Mouse (Mus musculus): ENCODE data around the gene Rpgrip1.

The Rpgrip1 gene

DNA sequence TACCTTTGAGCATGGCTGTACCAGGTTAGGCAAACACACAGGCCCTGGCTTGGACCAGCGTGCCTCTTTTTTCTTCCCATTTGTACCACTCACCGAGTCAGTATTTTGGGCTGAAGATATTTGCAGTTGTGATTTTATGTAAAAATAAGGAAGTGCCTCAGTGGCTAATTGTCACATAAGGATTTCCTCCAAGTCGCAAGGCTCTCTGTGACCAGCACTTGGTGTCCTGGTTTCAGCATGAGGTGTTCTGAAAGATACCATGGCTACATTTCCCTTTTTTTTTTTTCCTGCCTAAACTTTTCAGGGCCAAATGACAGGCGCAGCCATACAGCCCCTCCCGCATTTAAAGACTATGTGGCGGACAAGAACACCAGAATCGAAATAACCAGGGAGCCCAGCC lies 9.7 kb downstream of the Rpgrip1 start:
- DNase-seq: no peak

DNA sequence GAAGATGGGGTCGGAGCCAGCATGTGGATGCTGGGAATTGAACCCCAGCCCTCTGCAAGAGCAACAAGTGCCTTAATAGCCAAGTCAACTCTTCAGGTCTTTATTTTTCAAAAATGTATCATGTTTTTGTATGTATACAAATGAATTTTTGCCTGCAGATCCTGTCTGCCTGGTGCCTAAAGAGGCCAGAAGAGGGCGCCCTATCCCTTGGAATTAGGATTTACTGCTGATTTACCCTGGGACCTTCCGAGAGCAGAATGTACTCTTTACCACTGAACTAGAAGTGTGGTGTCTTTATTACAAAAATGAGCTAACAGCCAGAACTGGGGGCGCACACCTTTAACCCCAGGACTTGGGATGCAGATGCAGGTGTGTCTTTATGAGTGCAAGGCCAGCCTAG lies 13.4 kb downstream of the Rpgrip1 start:
- DNase-seq: peak; percentile 43

DNA sequence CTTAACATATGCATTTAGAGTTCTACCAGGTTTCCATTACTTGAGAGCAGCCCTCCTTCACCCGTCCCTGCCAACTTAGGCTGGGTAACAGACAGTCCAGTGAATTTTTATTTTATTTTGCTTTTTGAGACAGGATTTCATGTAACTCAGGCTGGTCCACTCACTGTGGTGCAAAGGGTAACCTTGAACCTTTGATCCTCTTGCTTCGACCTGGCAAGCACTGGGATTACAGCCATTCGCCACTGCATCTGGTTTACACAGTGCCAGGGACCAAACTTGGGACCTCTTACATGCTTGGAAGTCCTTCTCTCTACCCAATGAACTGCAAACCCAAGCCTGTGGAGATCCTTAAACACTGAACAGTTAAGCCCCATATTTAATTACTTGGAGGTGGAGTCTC lies 14.1 kb downstream of the Rpgrip1 start:
- DNase-seq: no peak

DNA sequence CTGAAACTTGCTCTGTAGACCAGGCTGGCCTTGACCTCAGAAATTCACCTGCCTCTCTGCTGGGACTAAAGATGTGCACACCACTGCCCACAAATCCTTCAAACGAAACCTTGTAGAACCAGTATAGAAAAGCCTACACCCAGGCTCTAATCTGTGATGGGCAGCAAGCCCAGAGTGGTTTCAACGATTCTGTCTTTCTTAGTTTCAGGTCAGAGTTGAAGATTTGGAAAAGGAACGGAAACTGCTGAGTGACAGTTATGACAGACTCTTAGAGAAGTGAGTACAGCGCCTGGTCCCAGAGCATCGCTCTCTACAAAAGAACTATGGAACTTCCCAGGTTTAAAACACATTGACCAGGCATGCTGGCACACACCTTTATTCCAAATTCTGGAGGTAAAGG lies 23.1 kb downstream of the Rpgrip1 start:
- no peak for DNase-seq

DNA sequence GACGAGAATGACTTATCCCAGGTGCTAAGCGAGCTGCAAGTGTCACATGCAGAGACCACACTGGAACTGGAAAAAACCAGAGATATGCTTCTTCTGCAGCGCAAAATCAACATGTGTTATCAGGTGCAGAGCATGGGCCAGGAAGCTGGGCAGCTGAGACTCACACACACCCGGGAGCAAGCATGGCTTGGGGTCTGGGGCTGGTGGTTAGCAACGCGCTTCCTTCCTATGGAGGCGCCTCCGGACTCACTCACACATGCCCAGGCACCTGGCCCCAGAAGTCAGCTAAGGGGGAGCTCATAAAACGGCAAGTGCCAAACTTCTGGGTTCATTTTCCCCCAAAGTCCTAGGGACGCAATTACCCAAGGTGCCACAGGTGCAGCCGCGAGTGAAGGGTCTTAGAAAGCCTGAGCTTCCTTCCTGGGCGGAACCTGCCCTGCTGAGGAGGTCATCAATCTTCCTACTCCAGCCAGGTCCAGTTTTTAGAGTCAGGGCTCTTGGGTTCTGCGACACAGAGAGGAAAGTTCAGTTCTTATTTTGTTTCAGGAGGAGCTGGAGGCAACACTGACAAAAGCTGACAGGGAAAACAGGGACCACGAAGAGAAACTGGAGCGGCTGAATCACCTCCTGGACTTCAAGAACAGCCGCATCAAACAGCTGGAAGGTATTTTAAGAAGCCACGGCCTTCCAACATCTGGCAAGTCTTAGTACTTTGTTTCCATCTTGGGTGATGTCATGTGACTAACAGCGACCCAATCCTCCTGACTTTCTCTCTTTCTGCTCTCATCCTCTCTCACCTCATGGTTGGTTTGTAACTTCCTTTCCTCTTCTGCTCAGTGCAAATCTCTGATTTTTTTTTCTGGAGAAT lies 30.3 kb downstream of the Rpgrip1 start:
- DNase-seq: no peak

DNA sequence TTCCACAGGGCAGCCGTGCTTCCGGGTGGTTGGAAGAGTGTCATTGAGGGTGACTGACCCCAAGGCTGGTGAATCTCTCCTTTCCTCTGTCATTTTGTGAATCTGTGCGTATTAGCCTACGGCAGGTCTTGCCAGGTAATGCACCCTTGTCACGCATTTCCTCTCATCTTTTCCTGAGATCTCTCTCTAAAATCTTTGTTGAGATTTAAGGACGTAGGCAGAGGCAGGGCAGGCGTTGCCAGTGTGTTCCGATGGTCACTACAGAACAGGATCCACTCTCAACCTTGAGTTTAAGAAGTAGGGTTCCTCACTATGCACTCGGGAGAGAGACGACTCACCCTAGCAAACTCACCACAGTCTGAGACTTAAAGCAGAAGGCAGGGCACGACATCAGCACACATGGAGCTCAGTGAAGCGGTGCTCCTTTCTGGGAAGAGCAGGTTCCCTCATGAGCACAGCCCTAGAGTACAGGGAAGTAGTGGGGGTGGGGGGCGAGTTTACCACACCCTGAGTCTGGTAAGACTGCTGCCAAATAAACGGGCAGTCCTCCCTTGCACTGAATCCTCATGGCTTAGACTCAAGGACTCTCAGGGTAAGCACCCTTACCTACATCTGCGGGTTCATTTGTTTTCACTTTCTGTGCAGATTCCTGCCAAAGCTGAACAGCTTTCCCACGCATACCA lies 31.1 kb downstream of the Rpgrip1 start:
- DNase-seq: no peak

DNA sequence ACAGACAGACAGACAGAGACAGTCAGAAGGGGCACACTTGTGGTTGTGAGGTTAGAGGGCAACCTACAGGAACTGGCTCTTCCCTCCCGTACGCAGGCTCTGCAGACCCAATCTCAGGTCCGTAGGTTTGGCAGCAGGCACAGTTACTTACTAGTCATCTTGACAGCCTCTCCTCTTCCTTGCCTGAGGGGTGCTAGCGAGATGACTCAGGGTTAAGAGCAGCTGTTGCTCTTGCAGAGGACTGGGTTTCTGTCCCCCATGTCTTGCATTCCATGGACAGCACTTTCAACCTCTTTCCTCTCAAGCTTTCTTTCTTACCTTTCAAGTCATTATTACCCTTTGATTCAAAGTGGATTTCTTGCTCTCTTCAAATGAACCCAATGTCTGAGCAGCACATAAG lies 33.7 kb downstream of the Rpgrip1 start:
- no peak for DNase-seq

DNA sequence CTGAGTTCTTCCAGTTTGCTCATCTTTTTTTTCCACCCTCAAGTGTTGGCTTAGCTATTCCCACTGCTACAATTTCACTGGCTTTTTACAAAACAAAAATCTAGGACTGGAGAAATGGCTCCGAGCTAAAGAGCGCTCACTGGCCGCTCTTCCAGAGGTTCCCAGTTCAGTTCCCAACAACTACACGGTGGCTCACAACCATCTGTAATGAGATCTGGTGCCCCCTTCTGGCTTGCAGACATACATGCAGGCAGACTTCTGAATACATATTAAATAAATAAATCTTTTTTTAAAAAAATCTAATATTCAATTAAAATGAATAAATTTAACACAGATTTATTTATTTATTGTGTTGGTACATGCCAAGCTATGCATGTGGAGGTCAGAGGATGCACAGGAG lies 36.0 kb downstream of the Rpgrip1 start:
- DNase-seq: no peak

DNA sequence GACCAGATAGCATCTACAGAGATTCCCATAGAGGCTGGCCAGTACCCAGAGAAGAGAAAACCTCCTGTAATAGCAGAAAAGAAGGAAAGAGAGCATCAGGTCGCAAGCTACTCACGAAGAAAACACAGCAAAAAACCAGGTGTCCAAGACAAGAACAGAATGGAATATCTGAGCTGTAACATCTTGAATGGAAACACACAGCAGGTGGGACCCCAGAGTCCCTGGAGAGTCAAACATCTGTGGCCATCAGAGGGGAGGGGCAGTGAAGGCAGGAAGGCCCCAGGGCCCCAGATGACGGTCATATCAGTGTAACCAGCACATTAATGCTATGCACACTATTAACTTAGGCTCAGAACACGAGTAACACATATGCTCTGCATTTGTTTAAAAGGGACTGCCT lies 39.4 kb downstream of the Rpgrip1 start:
- no peak for DNase-seq

DNA sequence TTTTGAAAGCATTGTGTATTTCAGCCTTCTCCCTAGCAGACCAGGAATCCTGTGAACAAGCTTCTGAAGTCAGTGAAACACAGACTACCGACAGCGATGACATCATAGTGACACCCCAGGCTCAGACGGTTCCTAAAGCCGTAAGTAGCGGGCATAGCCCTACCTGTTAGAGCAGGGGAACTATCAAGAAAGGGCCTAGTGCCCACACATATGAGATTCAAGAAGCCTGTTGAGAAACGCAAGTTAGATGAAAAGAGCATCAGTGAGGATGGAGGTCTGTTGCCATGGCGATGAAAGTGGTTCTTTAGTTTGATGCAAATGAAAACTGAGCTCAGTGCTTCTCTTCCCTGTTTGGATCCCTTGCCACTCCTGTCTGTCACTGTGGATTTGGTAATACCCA lies 41.7 kb downstream of the Rpgrip1 start:
- peak; percentile 40 for DNase-seq

DNA sequence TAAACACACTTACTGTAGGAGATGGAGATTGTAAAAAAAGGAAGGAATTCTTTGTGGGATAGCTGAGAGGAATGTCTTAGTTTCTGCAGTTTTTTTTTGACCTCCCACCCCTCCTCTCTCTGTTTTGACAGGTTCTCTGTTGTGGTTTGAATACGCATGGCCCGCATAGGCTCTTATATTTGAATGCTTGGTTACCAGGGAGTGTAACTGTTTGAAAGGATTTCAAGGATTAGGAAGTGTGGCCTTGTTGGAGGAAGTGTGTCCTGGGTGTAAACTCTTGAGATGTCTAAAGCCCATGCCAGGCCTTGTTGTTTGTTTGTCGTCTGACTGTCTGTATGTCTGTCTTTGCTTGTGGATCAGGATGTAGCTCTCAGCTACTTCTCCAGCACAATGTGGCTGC lies 42.1 kb downstream of the Rpgrip1 start:
- no peak for DNase-seq

DNA sequence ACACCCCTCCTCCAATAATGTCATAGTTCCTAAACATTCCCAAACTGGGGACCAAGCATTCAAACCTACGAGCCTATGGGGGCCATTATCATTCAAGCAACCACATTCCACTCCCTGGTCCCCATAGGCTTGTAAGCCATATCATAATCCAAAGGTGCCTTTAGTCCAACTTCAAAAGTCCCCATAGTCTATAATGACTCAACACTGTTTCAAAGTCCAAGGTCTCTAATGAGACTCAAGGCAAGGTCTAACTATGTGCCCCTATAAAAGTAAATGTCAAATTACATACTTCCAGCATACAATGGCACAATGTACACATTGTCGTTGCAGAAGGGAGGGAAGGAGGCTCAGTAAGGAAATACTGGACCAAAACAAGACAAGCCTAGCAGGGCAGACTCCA lies 44.5 kb downstream of the Rpgrip1 start:
- no peak for DNase-seq

DNA sequence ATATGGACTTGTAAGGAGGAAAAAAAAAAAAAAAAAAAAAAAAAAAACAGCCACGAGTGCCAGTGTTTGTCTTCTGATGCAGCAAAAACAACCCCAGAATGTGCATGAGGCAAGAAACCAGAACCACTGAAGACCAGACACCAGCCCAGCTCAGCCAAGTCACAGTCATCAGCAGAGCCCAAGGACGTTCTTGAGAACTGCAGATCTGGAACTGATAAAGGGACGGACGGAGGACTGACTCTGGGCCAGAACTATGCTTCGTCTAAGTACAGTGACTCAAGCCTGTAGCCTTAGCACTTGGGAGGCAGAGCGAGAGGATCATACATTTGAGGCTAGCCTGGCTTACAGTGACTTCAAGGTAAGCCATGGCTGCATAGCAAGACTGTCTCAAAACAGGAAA lies 50.4 kb downstream of the Rpgrip1 start:
- DNase-seq: no peak

DNA sequence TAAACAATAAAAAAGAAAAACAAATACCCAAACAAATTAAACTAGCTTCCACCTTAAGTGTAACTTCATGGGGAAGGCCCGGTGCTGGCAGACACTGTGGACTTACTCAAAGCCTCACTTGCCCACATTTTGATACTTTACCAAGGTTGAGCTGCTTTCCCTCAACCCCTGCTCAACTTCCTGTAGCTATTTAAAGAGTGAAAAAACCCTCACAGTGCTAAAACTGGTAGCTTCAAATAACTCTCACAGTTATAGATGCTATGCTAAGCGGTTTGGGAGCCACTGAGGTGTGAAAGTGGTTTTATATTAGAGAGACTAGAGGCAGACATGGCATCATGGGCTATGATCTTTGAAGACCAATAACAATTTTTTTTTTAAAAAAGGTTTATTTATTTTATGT lies 56.1 kb downstream of the Rpgrip1 start:
- no peak for DNase-seq

DNA sequence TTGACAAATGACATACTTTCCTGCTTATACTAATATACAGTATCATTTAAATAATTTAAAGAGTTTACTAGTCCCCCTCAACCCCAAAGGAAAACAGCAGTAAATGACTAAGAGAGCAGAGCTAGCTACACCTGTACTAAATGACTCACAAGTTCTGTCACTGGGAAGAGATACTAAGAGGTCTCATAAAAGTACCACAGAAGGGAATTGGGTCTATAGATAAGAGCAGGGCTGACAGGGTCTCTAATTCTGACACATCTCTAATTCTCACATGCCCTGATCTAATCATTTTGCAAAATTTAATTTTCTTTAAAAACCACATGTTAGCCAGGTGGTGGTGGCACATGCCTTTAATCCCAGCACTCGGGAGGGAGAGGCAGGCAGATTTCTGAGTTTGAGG lies 78.3 kb downstream of the Rpgrip1 start:
- no peak for DNase-seq

DNA sequence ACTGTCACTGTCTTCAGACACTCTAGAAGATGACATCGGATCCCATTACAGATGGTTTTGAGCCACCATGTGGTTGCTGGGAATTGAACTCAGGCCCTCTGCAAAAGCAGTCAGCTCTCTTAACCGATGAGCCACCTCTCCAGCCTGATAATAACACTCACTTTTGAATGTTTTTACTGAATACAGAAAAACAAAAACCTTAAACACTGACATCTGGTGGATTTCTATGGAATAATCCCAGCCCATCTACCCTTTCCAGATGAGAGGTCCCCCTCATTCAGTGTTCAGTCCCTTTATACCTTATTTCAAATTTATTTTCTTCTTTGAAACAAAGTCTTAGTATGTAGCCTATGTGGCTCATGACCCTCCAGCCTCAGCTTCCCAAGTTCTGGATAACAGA lies 79.0 kb downstream of the Rpgrip1 start:
- no peak for DNase-seq

DNA sequence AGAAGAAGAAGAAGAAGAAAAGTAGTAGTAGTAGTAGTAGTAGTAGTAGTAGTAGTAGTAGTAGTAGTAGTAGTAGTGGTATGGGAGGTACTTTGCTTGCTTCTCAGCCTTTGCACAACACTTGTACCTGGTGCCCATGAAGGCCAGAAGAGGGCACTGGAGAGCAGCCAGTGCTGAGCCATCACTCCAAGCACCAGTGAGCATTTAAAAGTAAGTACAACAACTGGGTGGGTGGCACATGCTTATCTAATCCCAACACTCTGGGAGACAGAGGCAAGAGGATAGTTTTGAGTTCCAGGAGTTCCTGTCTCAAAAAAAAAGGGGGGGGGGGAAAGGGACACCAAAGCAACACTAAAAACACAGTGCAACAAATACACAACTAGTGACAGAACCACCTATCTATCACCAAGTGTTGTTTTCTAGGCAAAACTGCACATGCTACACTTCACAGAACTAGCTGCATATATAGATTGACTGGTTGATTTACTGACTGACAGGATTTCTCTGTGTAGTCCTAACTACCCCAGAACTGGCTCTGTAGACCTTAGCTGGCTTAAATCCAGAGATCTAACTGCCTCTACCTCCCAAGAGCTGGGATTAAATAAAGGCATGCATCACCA lies 80.3 kb downstream of the Rpgrip1 start:
- DNase-seq: no peak

DNA sequence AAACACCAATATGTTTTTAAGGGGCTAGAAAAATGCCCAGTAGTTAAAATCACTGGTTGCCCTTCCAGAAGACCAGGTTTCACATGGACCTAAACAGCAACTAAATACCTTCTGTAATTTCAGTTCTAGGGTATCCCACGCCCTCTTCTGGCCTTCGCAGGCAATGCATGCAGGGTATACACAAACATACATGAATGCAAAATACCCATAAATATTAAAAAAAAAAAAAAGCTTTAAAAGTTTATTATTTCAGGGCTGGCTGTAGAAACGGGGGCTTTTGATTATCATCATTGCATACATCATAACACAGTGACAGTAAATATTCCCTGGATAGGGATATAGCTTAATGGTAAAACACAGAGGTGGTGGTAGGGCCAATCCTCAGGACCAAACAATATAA lies 85.2 kb downstream of the Rpgrip1 start:
- no peak for DNase-seq

DNA sequence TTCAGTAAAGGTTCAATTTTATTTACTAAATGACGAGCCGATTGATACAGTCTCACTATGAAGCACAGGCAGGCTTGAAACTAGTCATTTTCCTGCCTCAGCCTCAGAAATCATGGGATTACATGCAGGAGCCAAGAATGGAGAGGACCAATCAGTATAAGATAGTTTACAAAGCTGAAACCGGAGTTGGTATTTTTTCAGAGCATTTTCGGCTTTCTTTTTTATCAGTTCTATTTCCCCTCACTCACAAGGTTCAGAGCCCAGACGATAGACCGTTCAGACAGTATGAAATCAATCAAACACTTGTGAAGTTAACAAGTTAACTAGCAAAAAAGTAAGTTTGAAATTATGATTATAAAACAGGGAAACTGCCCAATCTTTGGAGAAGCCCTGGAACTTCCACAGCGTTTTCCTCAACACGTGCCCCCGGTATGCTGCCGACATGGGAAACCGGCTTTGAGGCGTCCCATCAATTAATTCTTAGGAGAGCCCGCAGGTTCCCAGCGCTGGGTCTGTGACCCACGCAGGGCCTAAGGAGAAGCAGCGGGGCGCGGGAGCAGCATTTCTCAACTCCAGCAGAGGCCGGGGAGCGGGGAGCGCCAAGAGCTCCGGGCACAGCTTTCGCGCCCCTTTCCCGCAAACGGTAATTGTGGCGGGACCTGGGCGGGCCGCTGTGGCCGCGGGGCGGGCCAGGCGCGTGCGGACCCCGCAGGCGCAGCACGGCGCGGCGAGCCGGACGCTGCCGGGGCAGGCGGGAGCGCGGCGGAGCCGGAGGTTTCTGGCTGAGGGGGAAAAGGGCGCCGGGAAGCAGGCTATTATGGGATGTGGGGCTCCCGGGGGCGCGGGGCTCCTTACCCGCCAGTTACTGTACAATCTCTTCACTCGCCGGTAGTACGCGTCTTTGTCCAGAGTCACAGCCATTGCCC lies 86.0 kb downstream of the Rpgrip1 start:
- DNase-seq: no peak

DNA sequence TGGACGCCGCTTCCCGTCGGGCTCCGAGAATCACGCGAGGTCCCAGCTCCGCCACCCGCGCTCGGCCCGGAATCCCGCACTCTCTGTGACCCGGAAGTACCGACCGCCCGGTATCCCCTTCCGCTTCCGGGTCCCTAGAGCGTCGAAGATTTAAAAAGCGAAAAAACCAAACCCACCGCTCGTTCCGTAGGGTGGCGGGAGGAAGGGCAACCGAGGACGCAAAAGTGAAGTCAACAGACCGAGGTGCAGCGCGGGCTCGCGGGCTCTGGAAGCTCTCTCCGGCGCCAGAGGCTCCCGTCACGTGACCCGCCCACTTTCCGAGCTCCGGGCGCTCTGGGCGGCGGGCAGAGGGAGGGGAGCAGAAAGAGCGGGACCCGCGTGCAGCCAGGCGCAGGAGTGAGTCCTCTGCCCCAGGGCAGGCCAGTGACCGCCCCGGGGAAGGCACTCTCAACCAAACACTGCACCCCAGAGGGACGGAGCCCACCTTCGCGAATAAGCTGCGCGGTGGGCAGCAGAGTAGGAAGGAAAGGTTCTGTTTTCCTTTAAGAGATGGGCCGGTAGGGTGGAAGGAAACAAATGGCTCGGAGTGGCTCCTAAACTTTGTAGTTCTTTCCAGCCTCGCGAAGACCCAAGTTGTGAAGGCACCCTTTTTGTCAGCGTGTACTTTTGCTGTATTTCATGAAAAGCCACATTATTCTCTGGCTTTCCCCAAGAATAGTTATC lies 86.8 kb downstream of the Rpgrip1 start, which contains the start of gene Supt16:
TSS of gene Supt16 (minus strand) at position 261 of the 723 bp plus-strand sequence.
- DNase-seq: peak; percentile 82

DNA sequence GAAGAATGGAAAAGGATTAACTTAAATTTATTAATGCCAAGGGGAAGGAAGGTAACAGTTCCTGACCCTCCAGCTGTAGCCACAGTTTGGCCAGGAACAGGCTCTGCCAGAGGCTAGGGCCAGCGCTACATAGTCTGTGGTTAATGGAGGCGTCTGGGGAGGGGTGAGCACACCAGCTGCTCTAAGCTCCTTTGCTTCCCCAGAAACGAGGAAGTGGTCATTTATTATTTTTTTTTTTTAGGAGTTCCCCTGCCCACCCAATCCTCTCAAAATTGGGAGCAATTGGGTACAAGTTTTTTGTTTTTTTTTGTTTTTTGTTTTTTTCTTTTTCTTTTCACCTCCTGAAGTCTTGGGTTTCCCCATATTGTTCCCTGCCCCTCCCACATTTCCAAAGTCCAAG lies 87.6 kb downstream of the Rpgrip1 start:
- no peak for DNase-seq

DNA sequence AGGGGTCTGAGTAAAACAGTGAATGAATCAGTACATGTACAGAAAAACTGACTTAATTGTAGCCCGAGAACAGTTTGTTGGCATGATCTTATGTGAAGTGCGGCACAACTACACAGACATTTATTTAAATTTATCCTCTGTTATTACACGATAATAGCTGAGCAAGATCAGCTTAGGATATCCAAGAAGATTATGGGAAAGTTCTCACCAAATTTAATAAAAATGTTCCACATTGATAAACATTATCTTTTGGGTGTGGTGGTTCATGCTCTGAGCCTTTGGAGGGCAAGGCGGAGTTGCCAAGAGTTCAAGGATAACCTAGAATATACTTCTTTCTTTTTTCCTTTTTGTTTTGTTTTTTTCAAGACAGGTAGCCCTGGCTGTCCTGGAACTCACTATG lies 88.9 kb downstream of the Rpgrip1 start:
- DNase-seq: no peak
